Mouse (Mus musculus) forebrain, postnatal 0 days (tissue): ENCODE data around the gene Ust. TPM values are rescaled to one million over a fixed set of nuclear protein-coding genes. Genes with fewer than 3 reads are reported as not detected.

Experiments used
- ATAC-seq: fragments of 200-750 bp; cut with Nextera tagmentation; 2 replicates; pipeline ENCODE4 v1.8.0; 2017; ENCODE audit warnings: mild to moderate bottlenecking, moderate library complexity
- DNase-seq: peaks from one replicate; pipeline ENCODE4 v3.0.0-alpha.2; 2015
- H3K27ac ChIP-seq: fragments of 300-500 bp; sonication (generic); 2 replicates; pipeline ENCODE4 v1.5.1; 2014; ENCODE audit warnings: low read depth, mild to moderate bottlenecking, antibody characterized with exemption, low read length, moderate library complexity, mixed read lengths
- H3K27me3 ChIP-seq: fragments of 300-500 bp; sonication (generic); 2 replicates; pipeline ENCODE4 v1.6.1; 2014; ENCODE audit warnings: mild to moderate bottlenecking, low read length, mixed read lengths; ENCODE audit not compliant: insufficient read depth
- H3K36me3 ChIP-seq: fragments of 300-500 bp; sonication (generic); 2 replicates; pipeline ENCODE4 v1.6.1; 2014; ENCODE audit warnings: mild to moderate bottlenecking, moderate library complexity; ENCODE audit not compliant: insufficient read depth
- H3K4me1 ChIP-seq: fragments of 300-500 bp; sonication (generic); 2 replicates; pipeline ENCODE4 v1.6.1; 2014; ENCODE audit warnings: antibody characterized with exemption; ENCODE audit not compliant: insufficient read depth
- H3K4me2 ChIP-seq: fragments of 300-500 bp; sonication (generic); 2 replicates; pipeline ENCODE4 v1.6.1; 2014; ENCODE audit warnings: low read depth, mild to moderate bottlenecking, moderate library complexity
- H3K4me3 ChIP-seq: fragments of 300-500 bp; sonication (generic); 2 replicates; pipeline ENCODE4 v1.5.1; 2014; ENCODE audit warnings: low read depth, low read length, mixed read lengths
- H3K9ac ChIP-seq: fragments of 300-500 bp; sonication (generic); 2 replicates; pipeline ENCODE4 v1.6.1; 2014; ENCODE audit warnings: mild to moderate bottlenecking
- H3K9me3 ChIP-seq: fragments of 300-500 bp; sonication (generic); 2 replicates; pipeline ENCODE4 v1.6.1; 2016; ENCODE audit warnings: low read length
- CTCF ChIP-seq: sonication (generic); IDR thresholded peaks from 2 replicates; pipeline ENCODE4 v1.5.1; 2016; ENCODE audit warnings: antibody characterized with exemption, control low read depth, low read depth
- WGBS: fragments of 180-500 bp; shearing (Covaris S2); extraction: QIAGEN DNeasy Blood & Tissue Kit; methylation state at CpG from one replicate; pipeline ENCODE4 v1.1.7; 2014; 5-methylcytosine and 5-hydroxymethylcytosine counted together
- polyA plus RNA-seq: library from polyadenylated mRNA; unstranded; fragments of >200 nt; fragmentation: Nextera tagmentation; extraction: Ambion mirVana; gene quantifications from 2 replicates; pipeline ENCODE4 v1.2.1, GENCODE M21; 2015
- total RNA-seq: library from RNA; depleted of rRNA; stranded (reverse); fragments of >200 nt; gene quantifications from 2 replicates; pipeline ENCODE4 v1.2.3, GENCODE M21; 2014

Gene Ust
- total and polyA plus RNA-seq, 2 experiments from 2014 or later = 5.7 to 8.9 TPM

DNA sequence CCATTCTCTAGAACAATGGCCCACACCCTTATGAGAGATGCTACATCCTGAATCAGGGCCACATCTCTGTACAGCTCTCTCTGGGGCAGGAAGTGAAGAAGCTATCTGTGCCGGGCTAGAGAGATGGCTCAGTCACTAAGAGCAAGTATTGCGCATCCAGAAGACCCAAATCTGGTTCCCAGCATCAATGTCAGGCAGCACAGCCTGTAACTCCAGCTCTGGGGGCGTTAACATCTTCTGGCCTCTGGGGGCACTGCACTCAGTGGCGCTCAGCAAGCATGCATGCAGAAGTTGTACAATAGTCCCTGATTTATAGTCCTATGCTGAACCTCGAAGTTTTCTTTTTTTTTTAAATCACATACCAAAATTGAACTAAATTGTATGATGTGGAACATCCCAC, 341.0 kb downstream of the Ust start:
- DNase-seq (no peak), ATAC-seq (no peak)
- no peak overlapping the region for H3K4me3 ChIP-seq
- no peaks in the 10 kb centered on the region for H3K4me1 ChIP-seq
- H3K9me3 ChIP-seq = no peaks in the 10 kb centered on the region
- no peak for TF ChIP-seq CTCF
- no peak overlapping the region for H3K4me2 ChIP-seq
- WGBS = 83% methylated on average over 5 of the region's 5 CpGs
- H3K9ac ChIP-seq = no peak overlapping the region
- no peak overlapping the region for H3K27ac ChIP-seq
- no peaks in the 10 kb centered on the region for H3K36me3 ChIP-seq
- no peaks in the 10 kb centered on the region for H3K27me3 ChIP-seq

DNA sequence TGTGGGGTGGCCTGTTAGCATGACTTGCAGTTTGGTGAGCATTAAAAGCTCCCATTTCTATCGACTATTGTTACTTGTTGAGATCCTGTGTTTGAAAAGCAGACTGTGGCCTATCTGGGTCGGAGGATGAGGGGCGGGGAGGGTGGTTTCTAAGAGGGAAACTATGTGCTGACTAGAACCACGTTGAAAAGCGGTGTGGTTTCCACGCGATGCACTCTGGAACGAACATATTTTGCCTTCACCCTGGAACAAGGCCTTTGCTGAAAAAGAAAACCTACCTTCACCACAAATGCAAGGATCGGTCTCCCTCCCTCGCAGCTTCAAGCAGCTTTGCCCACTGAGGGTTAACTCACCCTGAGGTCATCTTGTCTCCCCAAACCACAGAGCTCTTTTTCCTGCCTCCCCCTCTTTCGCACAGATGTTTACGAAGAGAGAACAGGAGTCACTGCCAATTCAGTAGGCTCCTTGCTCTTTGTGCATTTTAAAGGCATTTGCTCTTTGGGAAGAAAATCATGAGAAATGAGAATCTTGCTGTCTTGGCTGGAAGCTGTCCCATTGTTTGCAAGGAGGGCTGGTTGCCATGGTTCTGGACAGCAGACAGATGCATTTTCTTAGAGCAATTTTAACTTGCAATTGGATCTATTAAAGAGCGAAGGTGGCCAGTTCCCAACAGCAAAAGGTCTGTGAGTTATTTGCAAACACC, 342.1 kb downstream of the Ust start:
- no peaks in the 10 kb centered on the region for H3K4me1 ChIP-seq
- no peak overlapping the region for H3K9ac ChIP-seq
- no peak overlapping the region for H3K4me3 ChIP-seq
- H3K4me2 ChIP-seq = no peak overlapping the region
- 43% methylated on average over 13 of the region's 13 CpGs for WGBS
- DNase-seq (peak; percentile 42), ATAC-seq (peak; percentile 44)
- no peaks in the 10 kb centered on the region for H3K27me3 ChIP-seq
- TF ChIP-seq CTCF = no peak
- no peaks in the 10 kb centered on the region for H3K36me3 ChIP-seq
- no peak overlapping the region for H3K27ac ChIP-seq
- no peaks in the 10 kb centered on the region for H3K9me3 ChIP-seq

GRCm38 (mm10) chr10:8176008-8176350, 342.6 kb downstream of the Ust start:
- 47% methylated on average over 3 of the region's 3 CpGs for whole genome bisulfite sequencing
- no peaks in the 10 kb centered on the region for H3K36me3 ChIP-seq
- no peak overlapping the region for H3K9ac ChIP-seq
- no peak for TF ChIP-seq CTCF
- H3K4me3 ChIP-seq = no peak overlapping the region
- H3K9me3 ChIP-seq = no peaks in the 10 kb centered on the region
- DNase-seq (no peak), ATAC-seq (no peak; the same call in 1 of the 2 replicates)
- no peaks in the 10 kb centered on the region for H3K4me1 ChIP-seq
- H3K27me3 ChIP-seq = no peaks in the 10 kb centered on the region
- H3K4me2 ChIP-seq = no peak overlapping the region
- H3K27ac ChIP-seq = no peak overlapping the region

DNA sequence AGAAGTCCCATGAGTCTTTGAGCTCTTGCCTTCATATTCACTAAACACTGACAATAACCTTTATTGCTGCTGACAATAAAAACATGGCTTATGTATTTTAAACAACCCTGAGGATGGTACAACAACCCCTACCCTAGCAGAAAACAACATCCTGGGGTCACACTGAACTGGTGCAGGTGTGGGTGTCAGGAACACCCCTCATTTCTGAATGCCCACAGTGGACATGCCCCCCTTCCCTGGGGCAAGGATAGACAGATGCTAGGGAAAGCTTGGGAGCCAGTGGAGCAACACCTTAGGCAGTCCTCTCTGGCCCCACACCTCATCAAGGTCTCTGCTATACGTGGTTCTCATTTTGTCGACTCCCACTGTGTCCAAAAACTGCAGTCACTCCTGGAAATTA, 343.9 kb downstream of the Ust start:
- H3K27ac ChIP-seq = no peak overlapping the region
- H3K9ac ChIP-seq = no peak overlapping the region
- H3K4me1 ChIP-seq = no peaks in the 10 kb centered on the region
- WGBS = 90% methylated on average over 2 of the region's 2 CpGs
- H3K9me3 ChIP-seq = no peaks in the 10 kb centered on the region
- no peak overlapping the region for H3K4me3 ChIP-seq
- no peaks in the 10 kb centered on the region for H3K27me3 ChIP-seq
- no peak for TF ChIP-seq CTCF
- ATAC-seq = no peak
- DNase-seq = no peak
- H3K36me3 ChIP-seq = no peaks in the 10 kb centered on the region
- H3K4me2 ChIP-seq = no peak overlapping the region

DNA sequence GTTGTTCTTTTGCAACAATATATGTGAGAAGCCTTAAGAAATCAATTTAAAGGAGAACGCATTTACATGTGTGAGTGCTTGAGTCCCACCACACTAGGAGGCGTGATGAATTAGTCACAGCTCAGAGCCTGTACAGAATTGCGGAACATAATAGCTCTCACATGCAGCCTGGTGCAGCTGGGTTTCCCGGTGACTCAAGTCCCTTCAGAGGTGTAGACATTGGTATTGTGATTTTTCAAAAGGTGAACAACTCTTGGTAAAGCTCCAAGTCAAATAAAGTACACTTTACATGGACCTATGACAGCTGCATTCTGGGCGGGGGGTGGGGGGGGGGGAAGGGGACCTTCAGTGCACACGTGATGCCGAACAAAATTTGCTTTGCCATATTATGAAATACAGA, 344.4 kb downstream of the Ust start:
- no peak overlapping the region for H3K27ac ChIP-seq
- ATAC-seq = peak; percentile 71; the same call in 1 of the 2 replicates
- H3K27me3 ChIP-seq = no peaks in the 10 kb centered on the region
- H3K4me2 ChIP-seq = no peak overlapping the region
- no peak overlapping the region for H3K4me3 ChIP-seq
- 24% methylated on average over 7 of the region's 7 CpGs for WGBS
- H3K9ac ChIP-seq = no peak overlapping the region
- peak; percentile 31 for DNase-seq
- H3K4me1 ChIP-seq = no peaks in the 10 kb centered on the region
- TF ChIP-seq CTCF = no peak
- no peaks in the 10 kb centered on the region for H3K9me3 ChIP-seq
- no peaks in the 10 kb centered on the region for H3K36me3 ChIP-seq

- ATAC-seq = no peak
- Histone ChIP-seq H3K4me2 (no peak overlapping the region), H3K27ac (no peak overlapping the region)
These were observed 345.6 kb downstream of the Ust start for GRCm38 (mm10) chr10:8173032-8173431.

GRCm38 (mm10) chr10:8171556-8171955, 347.1 kb downstream of the Ust start:
- ATAC-seq = no peak
- Histone ChIP-seq H3K4me2 (no peak overlapping the region), H3K27ac (no peak overlapping the region), H3K27me3 (no peaks in the 10 kb centered on the region), H3K4me3 (no peak overlapping the region), H3K9me3 (no peaks in the 10 kb centered on the region), H3K4me1 (no peaks in the 10 kb centered on the region), H3K36me3 (no peaks in the 10 kb centered on the region), H3K9ac (no peak overlapping the region)
- DNase-seq = no peak
- WGBS = 91% methylated on average over 11 of the region's 11 CpGs
- no peak for TF ChIP-seq CTCF

More at GRCm38 (mm10) chr10:8173032-8173431, 345.6 kb downstream of the Ust start:
- Histone ChIP-seq H3K9ac (no peak overlapping the region), H3K36me3 (no peaks in the 10 kb centered on the region), H3K27me3 (no peaks in the 10 kb centered on the region), H3K9me3 (no peaks in the 10 kb centered on the region), H3K4me3 (no peak overlapping the region), H3K4me1 (no peaks in the 10 kb centered on the region)
- no peak for TF ChIP-seq CTCF
- 75% methylated on average over 3 of the region's 3 CpGs for WGBS
- DNase-seq = no peak
